Mouse (Mus musculus) ES-E14 (cell line): ENCODE data around the gene Zbtb34. TPM values are rescaled to one million over a fixed set of nuclear protein-coding genes. Genes with fewer than 3 reads are reported as not detected.

Experiments
- DNase-seq: peaks from one replicate; pipeline ENCODE4 v3.0.0-alpha.2; 2013; ENCODE audit warnings: low read depth, low spot score
- H3K27ac ChIP-seq: 2 replicates; pipeline ENCODE4 v1.5.1; 2012; ENCODE audit warnings: low read depth, mild to moderate bottlenecking, low read length, moderate library complexity, mixed read lengths; ENCODE audit not compliant: poor library complexity, insufficient read depth, severe bottlenecking
- H3K36me3 ChIP-seq: 2 replicates; pipeline ENCODE4 v1.6.1; 2012; ENCODE audit warnings: mild to moderate bottlenecking, low read length, moderate library complexity, mixed read lengths; ENCODE audit not compliant: control insufficient read depth, poor library complexity, insufficient read depth, severe bottlenecking
- H3K4me1 ChIP-seq, 2 experiments: fragments of 150-350 bp in 1 of 2; sonication (generic) in 1 of 2; 2 replicates each; pipeline ENCODE4 v1.6.1; 2012; ENCODE audit warnings: low read length in 2 of 2, mild to moderate bottlenecking in 1 of 2, mixed read lengths in 1 of 2; ENCODE audit not compliant: control insufficient read depth in 2 of 2, insufficient read depth in 2 of 2, poor library complexity in 1 of 2
- H3K4me3 ChIP-seq, 2 experiments: fragments of 150-350 bp in 1 of 2; sonication (generic) in 1 of 2; 2 replicates each; pipeline ENCODE4 v1.5.1; 2012; ENCODE audit warnings: low read length in 2 of 2, low read depth in 1 of 2, mild to moderate bottlenecking in 1 of 2, mixed read lengths in 1 of 2; ENCODE audit not compliant: insufficient read depth in 1 of 2, poor library complexity in 1 of 2, severe bottlenecking in 1 of 2
- H3K9ac ChIP-seq: 2 replicates; pipeline ENCODE4 v1.6.1; 2012; ENCODE audit warnings: low read depth, mild to moderate bottlenecking, low read length, mixed read lengths; ENCODE audit not compliant: poor library complexity, insufficient read depth, severe bottlenecking
- H3K9me3 ChIP-seq: fragments of 150-350 bp; sonication (generic); 2 replicates; pipeline ENCODE4 v1.6.1; 2012; ENCODE audit warnings: low read depth, mild to moderate bottlenecking, low read length; ENCODE audit not compliant: control insufficient read depth, insufficient read depth
- CHD2 ChIP-seq: IDR thresholded peaks from 2 replicates; pipeline ENCODE4 v1.6.1; 2014; ENCODE audit warnings: mild to moderate bottlenecking, low read depth, low read length, inconsistent platforms
- HCFC1 ChIP-seq: IDR thresholded peaks from 2 replicates; pipeline ENCODE4 v1.6.1; 2012; ENCODE audit warnings: low read length, inconsistent platforms, borderline replicate concordance; ENCODE audit not compliant: insufficient read depth
- MAFK ChIP-seq: IDR thresholded peaks from 2 replicates; pipeline ENCODE4 v1.6.1; 2014; ENCODE audit warnings: mild to moderate bottlenecking, low read depth, low read length, inconsistent platforms; ENCODE audit not compliant: insufficient read depth
- ZC3H11A ChIP-seq: IDR thresholded peaks from 2 replicates; pipeline ENCODE4 v1.6.1; 2012; ENCODE audit warnings: low read depth, mild to moderate bottlenecking, inconsistent platforms, low read length, borderline replicate concordance
- ZNF384 ChIP-seq: IDR thresholded peaks from 2 replicates; pipeline ENCODE4 v1.6.1; 2012; ENCODE audit warnings: low read depth, low read length, inconsistent platforms
- in situ Hi-C, 2 experiments: fragments of 600-800 bp; cut with MboI; formaldehyde crosslinking; loops; one replicate each; pipeline ENCODE4 v1.15.1; 2025; ENCODE audit warnings: low sequenced_read_pairs in 2 of 2, inconsistent platforms in 1 of 2; ENCODE audit not compliant: unreplicated experiment in 2 of 2
- total RNA-seq: library from RNA; depleted of rRNA; stranded (reverse); fragments of 300-350 nt; gene quantifications from 2 replicates; pipeline ENCODE4 v1.2.3, GENCODE M21; 2012

Gene Zbtb34
- total RNA-seq, 1 experiment = 13.4 TPM

GRCm38 (mm10) chr2:33454816-33455215, 23.7 kb upstream of the Zbtb34 start:
- H3K27ac ChIP-seq = no peak overlapping the region
- H3K36me3 ChIP-seq = peaks cover 57% of the 10 kb centered on the region
- H3K9me3 ChIP-seq = no peaks in the 10 kb centered on the region
- H3K4me3 ChIP-seq = no peak overlapping the region
- H3K4me1 ChIP-seq = peaks cover 22 to 25% of the 10 kb centered on the region in 2 experiments
- no peak overlapping the region for H3K9ac ChIP-seq
- in situ Hi-C loops = no loop called here
- no peak for DNase-seq
- TF ChIP-seq MAFK (no peak), ZNF384 (no peak), HCFC1 (no peak), ZC3H11A (no peak), CHD2 (no peak)

- TF ChIP-seq ZC3H11A (no peak), HCFC1 (no peak), CHD2 (no peak), MAFK (no peak), ZNF384 (no peak)
- Histone ChIP-seq H3K4me3 (no peak overlapping the region), H3K9me3 (no peaks in the 10 kb centered on the region), H3K9ac (no peak overlapping the region), H3K4me1 (peaks cover 24 to 25% of the 10 kb centered on the region in 2 experiments), H3K36me3 (peaks cover 61% of the 10 kb centered on the region), H3K27ac (no peak overlapping the region)
- DNase-seq = no peak
- in situ Hi-C loops = no loop called here
Observed at GRCm38 (mm10) chr2:33453476-33453875, 22.4 kb upstream of the Zbtb34 start.

GRCm38 (mm10) chr2:33452721-33453120, 21.6 kb upstream of the Zbtb34 start:
- H3K36me3 ChIP-seq = peaks cover 61% of the 10 kb centered on the region
- H3K9ac ChIP-seq = no peak overlapping the region
- in situ Hi-C loops = no loop called here
- DNase-seq = no peak
- H3K4me1 ChIP-seq = peaks cover 22 to 24% of the 10 kb centered on the region in 2 experiments
- no peak overlapping the region for H3K4me3 ChIP-seq
- H3K27ac ChIP-seq = no peak overlapping the region
- H3K9me3 ChIP-seq = no peaks in the 10 kb centered on the region
- TF ChIP-seq ZC3H11A (no peak), ZNF384 (no peak), CHD2 (no peak), MAFK (no peak), HCFC1 (no peak)

- no peaks in the 10 kb centered on the region for H3K9me3 ChIP-seq
- H3K4me3 ChIP-seq = no peak overlapping the region
- no peak overlapping the region for H3K27ac ChIP-seq
- no peak for DNase-seq
- H3K4me1 ChIP-seq = peaks cover 16 to 24% of the 10 kb centered on the region in 2 experiments; a peak in 3 of 4 replicates
- H3K36me3 ChIP-seq = peaks cover 59% of the 10 kb centered on the region
- no peak overlapping the region for H3K9ac ChIP-seq
- in situ Hi-C loops = no loop called here
- no peak for TF ChIP-seq MAFK
- TF ChIP-seq HCFC1 = no peak
- no peak for TF ChIP-seq ZC3H11A
- TF ChIP-seq CHD2 = no peak
- TF ChIP-seq ZNF384 = no peak
Observed at GRCm38 (mm10) chr2:33452140-33452539, 21.0 kb upstream of the Zbtb34 start.
